Mouse (Mus musculus) myocyte (in vitro differentiated cells): ENCODE measurements around the gene Prdm2. TPM values are rescaled to one million over a fixed set of nuclear protein-coding genes. Genes with fewer than 3 reads are reported as not detected.

Source experiments
- H3K27me3 ChIP-seq: one replicate; pipeline ENCODE4 v1.6.1; 2011; ENCODE audit not compliant: control insufficient read depth, insufficient read depth, insufficient read length
- H3K36me3 ChIP-seq: one replicate; pipeline ENCODE4 v1.6.1; 2011; ENCODE audit not compliant: control insufficient read depth, insufficient read depth
- H3K4me2 ChIP-seq: one replicate; pipeline ENCODE4 v1.6.1; 2011; ENCODE audit warnings: low read depth, control low read depth
- H3K4me3 ChIP-seq: one replicate; pipeline ENCODE4 v1.5.1; 2011; ENCODE audit warnings: mild to moderate bottlenecking, control low read depth, moderate library complexity
- H3K79me2 ChIP-seq: one replicate; pipeline ENCODE4 v1.6.1; 2011; ENCODE audit not compliant: control insufficient read depth, insufficient read depth
- H3ac ChIP-seq: one replicate; pipeline ENCODE4 v1.6.1; 2011; ENCODE audit not compliant: control insufficient read depth, insufficient read length
- CEBPB ChIP-seq: IDR thresholded peaks from 2 replicates; pipeline ENCODE4 v1.6.1; 2011; ENCODE audit warnings: mild to moderate bottlenecking, moderate library complexity; ENCODE audit not compliant: poor library complexity, insufficient read depth, severe bottlenecking
- E2F4 ChIP-seq: IDR thresholded peaks from one replicate; pipeline ENCODE4 v1.6.1; 2011; ENCODE audit warnings: mild to moderate bottlenecking, control low read depth, moderate library complexity; ENCODE audit not compliant: insufficient read depth
- MAX ChIP-seq: IDR thresholded peaks from one replicate; pipeline ENCODE4 v1.6.1; 2011; ENCODE audit warnings: low read depth, mild to moderate bottlenecking, control low read depth
- MYOD1 ChIP-seq, 3 experiments: IDR thresholded peaks; one replicate each; pipeline ENCODE4 v1.6.1; 2011; ENCODE audit warnings: control low read depth in 2 of 3, low read depth in 2 of 3, mild to moderate bottlenecking in 2 of 3, moderate library complexity in 1 of 3; ENCODE audit not compliant: insufficient read length in 2 of 3, control insufficient read depth in 1 of 3
- MYOG ChIP-seq, 3 experiments: IDR thresholded peaks; one replicate each; pipeline ENCODE4 v1.6.1; 2011; ENCODE audit warnings: control low read depth in 2 of 3, low read depth in 2 of 3, mild to moderate bottlenecking in 2 of 3; ENCODE audit not compliant: insufficient read length in 2 of 3, control insufficient read depth in 1 of 3, insufficient read depth in 1 of 3
- POLR2A ChIP-seq: IDR thresholded peaks from one replicate; pipeline ENCODE4 v1.6.1; 2011; ENCODE audit warnings: low read depth, mild to moderate bottlenecking, control low read depth, moderate library complexity; ENCODE audit not compliant: insufficient read length
- POLR2AphosphoS2 ChIP-seq: IDR thresholded peaks from one replicate; pipeline ENCODE4 v1.6.1; 2011; ENCODE audit warnings: low read depth, control low read depth; ENCODE audit not compliant: insufficient read length
- REST ChIP-seq: IDR thresholded peaks from one replicate; pipeline ENCODE4 v1.6.1; 2011; ENCODE audit warnings: mild to moderate bottlenecking, control low read depth, moderate library complexity; ENCODE audit not compliant: insufficient read depth, insufficient read length
- SRF ChIP-seq: IDR thresholded peaks from one replicate; pipeline ENCODE4 v1.6.1; 2011; ENCODE audit warnings: low read depth; ENCODE audit not compliant: control insufficient read depth, insufficient read length
- TCF12 ChIP-seq: IDR thresholded peaks from one replicate; pipeline ENCODE4 v1.6.1; 2011; ENCODE audit warnings: mild to moderate bottlenecking, control low read depth; ENCODE audit not compliant: poor library complexity, insufficient read depth, severe bottlenecking
- TCF3 ChIP-seq: IDR thresholded peaks from one replicate; pipeline ENCODE4 v1.6.1; 2011; ENCODE audit warnings: low read depth, control low read depth; ENCODE audit not compliant: insufficient read length
- USF1 ChIP-seq: IDR thresholded peaks from one replicate; pipeline ENCODE4 v1.6.1; 2011; ENCODE audit warnings: low read depth, mild to moderate bottlenecking, control low read depth, moderate library complexity
- polyA plus RNA-seq: library from polyadenylated mRNA; unstranded; fragments of >200 nt; fragmentation: generic; extraction: Trizol; gene quantifications from one replicate; pipeline ENCODE4 v1.2.1, GENCODE M21; 2012; ENCODE audit warnings: missing spikeins

Gene Prdm2
- polyA plus RNA-seq, 1 experiment = 14.5 TPM

GRCm38 (mm10) chr4:143159336-143159735, 53.5 kb downstream of the Prdm2 start:
- no peak overlapping the region for H3ac ChIP-seq
- H3K27me3 ChIP-seq = no peaks in the 10 kb centered on the region
- peaks cover 5% of the 10 kb centered on the region for H3K36me3 ChIP-seq
- peaks cover 71% of the 10 kb centered on the region for H3K79me2 ChIP-seq
- peak overlapping the region; percentile 77 for H3K4me3 ChIP-seq
- H3K4me2 ChIP-seq = peak overlapping the region; percentile 89
- no peak for TF ChIP-seq CEBPB
- no peak for TF ChIP-seq TCF3
- no peak for TF ChIP-seq POLR2AphosphoS2
- no peak for TF ChIP-seq SRF
- TF ChIP-seq TCF12 = no peak
- no peak for TF ChIP-seq USF1
- no peak for TF ChIP-seq E2F4
- TF ChIP-seq POLR2A = no peak
- no peak for TF ChIP-seq MYOD1 (IDR thresholded peaks at IDR 0.05; ENCODE audit: control insufficient read depth in 1 of 3, insufficient read length in 2 of 3, low read depth in 2 of 3)
- no peak for TF ChIP-seq MYOG (IDR thresholded peaks at IDR 0.05; ENCODE audit: control insufficient read depth in 1 of 3, insufficient read depth in 1 of 3, insufficient read length in 2 of 3, low read depth in 2 of 3)
- TF ChIP-seq MAX = no peak
- TF ChIP-seq REST = no peak

GRCm38 (mm10) chr4:143155871-143156270, 56.9 kb downstream of the Prdm2 start:
- peaks cover 100% of the 10 kb centered on the region for H3K79me2 ChIP-seq
- no peak overlapping the region for H3ac ChIP-seq
- no peak for TF ChIP-seq MYOD1 (IDR thresholded peaks at IDR 0.05; ENCODE audit: control insufficient read depth in 1 of 3, insufficient read length in 2 of 3, low read depth in 2 of 3)
- TF ChIP-seq TCF3 = no peak
- no peak for TF ChIP-seq E2F4
- no peak for TF ChIP-seq REST
- no peak for TF ChIP-seq TCF12
- TF ChIP-seq POLR2AphosphoS2 = no peak
- no peak for TF ChIP-seq MAX
- no peak for TF ChIP-seq CEBPB
- TF ChIP-seq MYOG (IDR thresholded peaks at IDR 0.05; ENCODE audit: control insufficient read depth in 1 of 3, insufficient read depth in 1 of 3, insufficient read length in 2 of 3, low read depth in 2 of 3) = no peak
- TF ChIP-seq SRF = no peak
- TF ChIP-seq POLR2A = no peak
- TF ChIP-seq USF1 = no peak
- peaks cover 5% of the 10 kb centered on the region for H3K36me3 ChIP-seq
- no peak overlapping the region for H3K4me2 ChIP-seq
- no peaks in the 10 kb centered on the region for H3K27me3 ChIP-seq
- no peak overlapping the region for H3K4me3 ChIP-seq

- H3K36me3 ChIP-seq = peaks cover 5% of the 10 kb centered on the region
- peaks cover 100% of the 10 kb centered on the region for H3K79me2 ChIP-seq
- H3K4me2 ChIP-seq = no peak overlapping the region
- no peak for TF ChIP-seq CEBPB
- no peak for TF ChIP-seq TCF3
- TF ChIP-seq TCF12 = no peak
- no peak for TF ChIP-seq MYOG (IDR thresholded peaks at IDR 0.05; ENCODE audit: control insufficient read depth in 1 of 3, insufficient read depth in 1 of 3, insufficient read length in 2 of 3, low read depth in 2 of 3)
- TF ChIP-seq POLR2A = no peak
- TF ChIP-seq MYOD1 (IDR thresholded peaks at IDR 0.05; ENCODE audit: control insufficient read depth in 1 of 3, insufficient read length in 2 of 3, low read depth in 2 of 3) = no peak
- no peak for TF ChIP-seq USF1
- no peak for TF ChIP-seq REST
- no peak for TF ChIP-seq SRF
- TF ChIP-seq E2F4 = no peak
- TF ChIP-seq POLR2AphosphoS2 = no peak
- TF ChIP-seq MAX = no peak
- no peak overlapping the region for H3K4me3 ChIP-seq
- H3K27me3 ChIP-seq = no peaks in the 10 kb centered on the region
- H3ac ChIP-seq = no peak overlapping the region
These were observed 57.8 kb downstream of the Prdm2 start for GRCm38 (mm10) chr4:143155036-143155435.

GRCm38 (mm10) chr4:143154571-143154970, 58.2 kb downstream of the Prdm2 start:
- H3K79me2 ChIP-seq = peaks cover 100% of the 10 kb centered on the region
- H3ac ChIP-seq = no peak overlapping the region
- peaks cover 5% of the 10 kb centered on the region for H3K36me3 ChIP-seq
- no peaks in the 10 kb centered on the region for H3K27me3 ChIP-seq
- H3K4me2 ChIP-seq = no peak overlapping the region
- TF ChIP-seq POLR2AphosphoS2 (no peak), MYOD1 (IDR thresholded peaks at IDR 0.05; ENCODE audit: control insufficient read depth in 1 of 3, insufficient read length in 2 of 3, low read depth in 2 of 3) (no peak), POLR2A (no peak), USF1 (no peak), SRF (no peak), REST (no peak), E2F4 (no peak), TCF12 (no peak), MYOG (IDR thresholded peaks at IDR 0.05; ENCODE audit: control insufficient read depth in 1 of 3, insufficient read depth in 1 of 3, insufficient read length in 2 of 3, low read depth in 2 of 3) (no peak), CEBPB (no peak), TCF3 (no peak), MAX (no peak)
- H3K4me3 ChIP-seq = no peak overlapping the region

DNA sequence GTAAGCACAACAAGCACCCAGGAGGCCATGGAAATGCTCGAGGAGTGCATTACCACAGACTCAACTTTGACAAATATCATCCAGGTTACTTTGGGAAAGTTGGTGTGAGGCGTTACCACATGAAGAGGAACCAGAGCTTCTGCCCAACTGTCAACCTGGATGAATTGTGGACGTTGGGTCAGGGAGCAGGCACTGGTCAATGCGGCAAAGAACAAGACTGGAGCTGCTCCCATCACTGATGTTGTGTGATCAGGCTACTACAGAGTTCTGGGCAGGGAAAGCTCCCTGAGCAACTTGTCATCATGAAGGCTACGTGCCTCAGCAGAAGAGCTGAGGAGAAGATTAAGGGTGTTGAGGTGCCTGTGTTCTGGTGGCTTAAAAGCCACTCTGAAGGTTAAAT, 60.2 kb downstream of the Prdm2 start:
- Histone ChIP-seq H3K79me2 (peaks cover 100% of the 10 kb centered on the region), H3K36me3 (peaks cover 5% of the 10 kb centered on the region), H3K4me2 (no peak overlapping the region), H3K27me3 (no peaks in the 10 kb centered on the region), H3K4me3 (no peak overlapping the region), H3ac (no peak overlapping the region)
- TF ChIP-seq CEBPB = no peak
